Mouse (Mus musculus) layer of hippocampus, adult 2 months (tissue): ENCODE results near the gene Dnajb3. TPM values are rescaled to one million over a fixed set of nuclear protein-coding genes. Genes with fewer than 3 reads are reported as not detected.
"Not testable (repeated sequence)": the region's sequence is repeated elsewhere in the genome, so short reads cannot be mapped to it uniquely, and the experiment has no call there.

Experiments
- DNase-seq, 2 experiments: peaks; one replicate each; pipeline ENCODE4 v3.0.0; 2022; ENCODE audit warnings: low spot score in 2 of 2
- H3K27ac ChIP-seq: fragments of 200-600 bp; 2 replicates; pipeline ENCODE4 v1.8.1; 2022
- H3K4me3 ChIP-seq: fragments of 200-600 bp; 2 replicates; pipeline ENCODE4 v1.8.1; 2022; ENCODE audit warnings: mild to moderate bottlenecking
- CTCF ChIP-seq: fragments of 200-600 bp; conservative IDR thresholded peaks from 2 replicates; pipeline ENCODE4 v1.8.1; 2022; ENCODE audit warnings: antibody characterized with exemption, mild to moderate bottlenecking, moderate library complexity
- total RNA-seq, 2 experiments: library from RNA; stranded (reverse); gene quantifications; 2 replicates each; pipeline ENCODE4 v1.2.3; 2021

Dnajb3 gene
- total RNA-seq, 2 experiments from 2014 or later, result 2.9 to 3.8 TPM

DNA sequence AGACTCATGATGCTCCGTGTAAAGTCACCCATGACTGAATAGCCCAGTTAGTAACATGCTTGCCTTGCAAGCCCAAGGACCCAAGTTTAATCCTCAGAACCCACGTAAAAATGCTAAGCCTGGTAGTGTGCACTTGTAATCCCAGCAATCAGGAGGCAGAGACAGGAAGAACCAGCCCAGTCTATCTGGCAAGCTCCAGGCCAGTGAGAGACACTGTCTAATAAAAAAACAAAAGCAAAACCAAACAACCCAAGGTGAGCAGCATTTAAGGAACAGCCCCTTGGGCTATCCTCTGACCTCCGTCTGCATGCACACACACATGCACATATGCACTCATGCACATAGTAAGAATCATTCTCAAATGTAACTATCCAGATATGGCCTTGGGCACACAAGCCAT is 24.0 kb upstream of the Dnajb3 start:
- no peak overlapping the region for H3K27ac ChIP-seq
- DNase-seq, result no peak
- TF ChIP-seq CTCF, result no peak
- H3K4me3 ChIP-seq, result no peak overlapping the region

DNA sequence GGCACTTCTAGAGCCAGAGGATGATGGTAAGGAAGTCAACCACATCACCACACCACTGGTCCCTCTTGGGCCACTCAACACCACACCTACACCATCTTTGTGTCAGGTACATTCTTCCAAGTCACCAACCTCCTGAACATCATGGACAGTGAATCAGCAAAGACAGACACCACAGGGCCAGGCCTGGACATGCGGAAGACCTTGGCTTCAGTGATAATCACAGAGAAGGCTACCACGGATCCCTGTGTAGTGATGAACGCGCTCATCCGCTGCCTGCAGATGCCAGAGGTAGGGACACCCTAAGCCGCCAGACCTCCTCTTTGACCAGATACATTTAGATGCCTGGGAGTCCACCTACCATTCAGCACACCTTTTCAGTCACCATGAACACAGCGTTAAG is 22.5 kb upstream of the Dnajb3 start:
- no peak for TF ChIP-seq CTCF
- no peak for DNase-seq
- Histone ChIP-seq H3K27ac (no peak overlapping the region), H3K4me3 (no peak overlapping the region)

DNA sequence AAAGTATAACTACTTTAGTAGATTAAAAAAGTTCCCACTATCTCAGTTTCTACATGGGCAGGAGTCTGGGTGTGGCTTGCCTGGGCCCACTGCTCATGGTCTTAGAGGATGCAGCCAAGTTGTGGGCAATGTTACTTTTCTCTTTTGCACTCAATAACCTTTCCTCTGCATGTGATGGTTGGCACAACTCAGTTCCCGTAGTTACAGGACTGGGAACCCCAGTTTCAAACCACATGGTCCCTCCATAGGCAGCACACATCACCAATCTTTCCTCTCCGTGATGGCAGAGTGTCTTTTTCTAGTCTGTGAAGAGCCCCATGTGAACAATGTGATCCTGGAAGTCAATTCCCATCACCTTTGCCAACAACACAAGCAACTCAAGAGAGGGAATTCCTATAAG is 21.9 kb upstream of the Dnajb3 start:
- H3K27ac ChIP-seq, result no peak overlapping the region
- no peak overlapping the region for H3K4me3 ChIP-seq
- DNase-seq, result no peak
- TF ChIP-seq CTCF, result no peak

DNA sequence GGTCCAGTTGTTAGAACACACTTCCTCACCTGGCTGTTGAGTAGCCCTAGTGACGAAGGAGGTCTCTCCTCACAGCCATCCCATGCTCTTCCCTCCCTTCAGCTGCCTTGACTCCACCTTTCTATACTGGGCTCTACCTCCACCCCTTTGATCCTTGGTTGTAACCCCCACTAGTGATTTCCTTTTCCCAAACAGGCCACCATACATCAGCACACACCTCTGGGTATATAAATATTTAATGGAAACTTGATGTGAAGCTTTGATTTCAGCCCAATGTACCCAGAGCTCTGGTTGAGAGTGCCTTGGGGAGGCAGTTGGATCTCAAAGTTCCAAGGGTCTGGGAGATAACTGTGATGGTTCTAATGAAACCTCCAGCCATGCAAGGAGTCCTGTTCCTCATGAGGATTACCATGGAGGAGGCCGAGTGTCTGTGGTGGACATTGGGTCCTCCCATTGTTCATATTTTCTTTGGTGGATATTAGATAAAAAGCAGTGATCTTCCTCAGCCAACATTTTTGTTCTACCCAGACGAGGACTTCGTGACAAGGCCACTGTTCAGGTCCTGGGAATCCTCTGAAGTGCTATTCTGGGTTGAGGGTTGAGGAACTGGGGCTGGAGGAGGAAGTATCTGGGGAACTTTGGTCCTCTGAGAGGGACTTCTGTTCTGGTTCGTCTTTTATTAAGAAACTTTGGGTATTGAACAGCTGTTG is 21.2 kb upstream of the Dnajb3 start, which contains the start of gene Mroh2a:
Mroh2a (plus strand) TSS at position 317 of the 710 bp plus-strand sequence.
- DNase-seq, result no peak
- TF ChIP-seq CTCF, result no peak
- no peak within 1 kb of the TSS for H3K4me3 ChIP-seq
- H3K27ac ChIP-seq, result no peak within 1 kb of the TSS

DNA sequence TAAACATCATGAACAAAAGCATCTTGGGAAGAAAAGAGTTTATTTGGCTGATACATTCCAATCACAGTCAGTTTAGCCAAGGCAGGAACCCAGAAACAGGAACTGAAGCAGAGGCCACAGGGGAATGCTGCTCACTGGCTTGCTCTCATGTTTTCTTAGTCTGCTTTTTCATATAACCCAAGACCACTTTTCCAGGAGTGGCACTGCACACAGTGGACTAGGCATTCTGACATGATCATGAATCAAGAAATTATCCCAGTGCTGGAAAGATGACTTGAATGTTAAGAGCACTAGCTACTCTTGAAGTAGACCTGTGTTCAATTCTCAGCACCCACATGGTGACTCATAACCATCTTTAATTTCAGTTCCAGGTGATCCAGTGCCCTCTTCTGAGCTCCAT is 20.2 kb upstream of the Dnajb3 start:
- Histone ChIP-seq H3K4me3 (no peak overlapping the region), H3K27ac (no peak overlapping the region)
- no peak for TF ChIP-seq CTCF
- DNase-seq, result no peak

DNA sequence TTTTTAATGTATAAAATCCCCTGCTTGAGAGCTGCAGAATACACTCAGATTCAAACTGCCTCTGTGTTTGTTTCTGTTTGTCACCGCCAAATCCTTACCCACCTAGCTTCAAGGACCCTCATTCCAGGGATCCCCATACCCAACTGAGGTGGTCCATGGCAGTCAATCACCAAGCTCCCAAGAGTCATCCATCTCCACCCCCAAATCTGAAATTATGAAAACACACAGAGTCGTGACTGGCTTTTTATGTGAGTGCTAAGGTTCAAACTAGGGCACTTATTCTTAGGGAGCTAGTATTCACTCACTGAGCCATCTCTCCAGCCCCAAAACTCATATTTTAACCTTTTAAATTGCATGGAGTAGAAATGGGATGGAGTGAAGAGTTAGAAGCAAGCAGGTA is 19.7 kb upstream of the Dnajb3 start:
- H3K4me3 ChIP-seq, H3K27ac ChIP-seq, DNase-seq: not testable (repeated sequence)

DNA sequence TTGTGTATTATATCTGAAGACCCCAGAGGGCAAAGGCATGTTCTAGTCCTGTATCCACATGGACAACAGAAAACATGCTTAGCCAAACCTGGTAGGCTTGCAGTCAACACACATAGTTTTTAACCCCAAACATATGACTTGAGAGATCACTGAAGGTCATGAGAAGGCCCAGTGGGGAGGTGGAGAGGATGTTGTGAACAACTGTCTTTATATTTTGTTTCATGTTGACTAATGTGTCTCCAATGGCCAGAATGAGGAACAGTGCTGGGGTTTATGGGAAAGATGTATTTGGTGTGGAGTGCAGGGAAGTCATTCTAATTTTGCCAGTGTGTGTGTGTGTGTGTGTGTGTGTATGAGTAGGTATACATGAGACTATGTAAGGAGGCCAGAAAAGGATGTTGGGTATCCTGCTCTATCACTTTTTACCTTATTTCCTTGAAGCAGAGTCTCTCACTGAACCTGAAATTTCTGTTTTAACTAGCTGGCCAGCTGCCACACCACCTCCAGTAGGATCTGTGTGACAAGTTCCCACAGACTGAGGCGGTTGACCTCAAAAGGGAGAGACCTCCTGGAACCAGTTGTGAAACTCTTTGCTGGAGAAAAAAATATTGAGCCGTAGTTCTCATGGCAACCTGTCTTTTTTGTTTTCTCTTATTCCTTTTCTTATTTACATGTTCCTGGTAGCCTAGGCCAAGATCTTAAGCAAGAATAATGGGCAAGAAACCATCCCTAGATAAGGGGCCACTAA is 18.6 kb upstream of the Dnajb3 start:
- H3K27ac ChIP-seq, result no peak overlapping the region
- no peak for TF ChIP-seq CTCF
- no peak overlapping the region for H3K4me3 ChIP-seq
- no peak for DNase-seq

DNA sequence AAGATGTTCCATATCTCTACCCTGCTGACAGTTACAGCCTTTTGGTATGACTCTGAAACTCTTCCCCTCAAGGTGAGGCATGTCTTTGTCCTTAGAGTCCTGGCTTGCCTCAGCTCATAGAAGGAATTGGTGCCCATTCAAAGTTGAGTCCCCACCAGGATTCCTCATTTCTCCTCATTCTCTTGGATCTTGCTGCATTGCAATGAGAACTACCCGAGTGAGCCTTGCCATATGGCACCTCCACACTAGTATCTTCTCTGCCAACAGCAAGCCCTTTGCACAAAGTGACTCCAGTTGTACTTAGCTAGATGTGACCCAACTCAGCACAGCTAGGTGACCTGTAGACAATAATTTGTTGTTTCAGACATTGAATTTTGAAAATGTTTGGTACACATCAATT is 18.0 kb upstream of the Dnajb3 start:
- Histone ChIP-seq H3K27ac (no peak overlapping the region), H3K4me3 (no peak overlapping the region)
- DNase-seq, result no peak
- no peak for TF ChIP-seq CTCF

DNA sequence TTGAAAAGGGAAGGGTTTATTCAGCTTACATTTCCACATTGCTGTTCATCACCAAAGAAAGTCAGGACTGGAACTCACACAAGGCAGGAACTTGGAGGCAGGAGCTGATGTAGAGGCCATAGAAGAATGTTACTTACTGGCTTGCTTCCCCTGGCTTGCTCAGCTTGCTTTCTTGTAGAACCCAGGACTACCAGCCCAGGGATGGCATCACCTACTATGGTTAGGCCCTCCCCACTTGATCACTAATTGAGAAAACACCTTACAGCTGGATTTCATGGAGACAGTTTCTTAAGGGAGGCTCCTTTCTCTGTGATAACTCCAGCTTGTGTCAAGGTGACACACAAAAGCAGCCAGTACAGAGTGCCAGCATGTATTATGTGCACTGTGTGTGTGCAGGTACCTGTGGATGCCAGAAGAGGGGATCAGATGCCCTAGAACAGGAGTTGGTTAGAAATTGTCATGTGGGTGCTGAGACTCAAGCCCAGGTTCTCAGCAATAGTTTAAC is 17.5 kb upstream of the Dnajb3 start:
- not testable (repeated sequence) for H3K4me3 ChIP-seq, H3K27ac ChIP-seq, DNase-seq

DNA sequence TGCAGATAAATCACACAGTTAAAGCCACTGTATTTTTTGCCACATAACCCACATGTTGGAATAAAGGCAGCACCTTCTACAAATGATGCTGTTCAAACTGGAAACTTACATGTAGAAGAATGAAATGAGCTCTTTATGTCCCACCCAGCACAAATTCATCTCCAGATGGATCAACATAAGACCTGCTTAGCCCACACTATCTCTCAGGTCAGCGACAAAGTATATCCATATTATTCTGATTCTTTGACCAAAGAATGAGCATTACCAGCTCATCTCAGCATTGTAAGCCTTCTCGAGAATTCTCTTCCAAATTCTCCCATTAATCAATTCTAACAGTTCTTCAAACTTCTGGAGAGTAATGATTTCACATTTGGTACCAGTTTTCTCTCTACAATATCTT is 16.6 kb upstream of the Dnajb3 start:
- TF ChIP-seq CTCF, result no peak
- Histone ChIP-seq H3K4me3 (no peak overlapping the region), H3K27ac (no peak overlapping the region)
- DNase-seq, result no peak

DNA sequence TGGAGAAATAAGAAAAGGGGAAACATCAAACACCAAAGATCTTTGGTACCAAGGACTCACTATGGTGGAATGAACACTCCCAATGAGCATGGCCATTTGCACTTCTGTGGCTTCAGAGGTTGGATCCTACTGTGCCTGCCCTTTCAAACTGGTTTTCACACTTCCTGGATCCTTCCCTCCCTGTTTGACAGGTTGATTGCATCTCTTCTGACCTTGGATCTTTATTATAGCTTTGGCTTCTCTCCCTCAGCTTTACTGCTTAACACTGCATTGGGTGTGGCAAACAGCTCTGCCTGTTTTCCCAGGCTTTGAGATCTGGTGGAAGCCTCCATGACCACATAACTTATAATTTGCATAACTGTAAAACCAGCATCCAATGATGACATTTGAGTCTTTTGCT is 14.8 kb upstream of the Dnajb3 start:
- Histone ChIP-seq H3K27ac (no peak overlapping the region), H3K4me3 (no peak overlapping the region)
- no peak for DNase-seq
- no peak for TF ChIP-seq CTCF

DNA sequence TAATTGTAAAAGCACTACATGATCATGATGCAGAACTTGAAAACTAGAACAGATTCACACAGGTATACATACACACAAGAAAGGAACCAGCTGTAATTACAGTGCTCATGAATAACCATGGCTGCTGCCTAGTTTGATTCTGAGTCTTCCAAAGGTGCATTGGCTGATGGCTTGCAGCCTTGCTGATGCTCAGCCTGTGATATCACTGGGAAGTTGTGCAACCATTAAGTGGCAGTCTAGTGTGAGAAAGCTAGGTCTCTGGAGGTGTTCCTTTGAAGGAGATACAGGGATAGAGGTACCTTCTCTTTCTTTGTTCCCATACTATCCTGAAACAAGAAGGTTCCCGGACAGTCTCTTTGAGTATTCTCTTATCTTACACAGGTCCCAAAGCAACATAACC is 13.5 kb upstream of the Dnajb3 start:
- TF ChIP-seq CTCF, result no peak
- no peak overlapping the region for H3K4me3 ChIP-seq
- no peak for DNase-seq
- no peak overlapping the region for H3K27ac ChIP-seq

DNA sequence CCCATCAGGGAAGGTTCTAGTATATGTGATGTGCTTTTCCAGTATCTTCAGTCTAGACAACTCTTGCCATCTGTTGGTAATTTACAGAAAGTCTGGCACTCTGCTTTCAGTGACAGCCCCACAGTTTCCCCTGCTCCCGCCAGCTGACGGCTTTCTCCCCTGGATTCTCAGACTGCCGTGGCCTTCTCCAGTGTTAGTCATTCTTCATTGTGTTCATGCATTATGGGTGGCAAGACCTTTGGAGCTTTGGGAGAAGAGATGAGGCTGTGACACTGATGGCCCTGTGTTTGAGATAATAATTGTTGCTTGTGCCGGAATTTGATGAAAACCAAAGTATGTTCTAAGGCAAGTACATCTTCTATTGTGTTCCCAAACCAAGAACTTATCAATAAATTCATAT is 13.0 kb upstream of the Dnajb3 start:
- H3K27ac ChIP-seq, result no peak overlapping the region
- no peak overlapping the region for H3K4me3 ChIP-seq
- DNase-seq, result no peak
- no peak for TF ChIP-seq CTCF

DNA sequence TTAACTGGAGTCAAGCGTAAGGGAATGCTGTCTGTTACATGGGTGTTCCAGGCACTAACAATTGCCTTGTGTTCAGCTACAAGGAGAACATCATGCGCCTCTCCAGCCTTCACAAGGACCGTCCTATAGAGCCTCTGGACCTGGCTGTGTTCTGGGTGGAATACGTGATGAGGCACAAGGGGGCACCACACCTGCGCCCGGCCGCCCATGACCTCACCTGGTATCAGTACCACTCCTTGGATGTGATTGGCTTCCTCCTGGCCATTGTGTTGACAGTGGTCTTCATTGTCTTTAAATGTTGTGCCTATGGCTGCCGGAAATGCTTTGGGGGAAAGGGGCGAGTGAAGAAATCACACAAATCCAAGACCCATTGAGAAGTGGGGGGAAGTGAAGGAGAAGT is 12.5 kb upstream of the Dnajb3 start:
- no peak for TF ChIP-seq CTCF
- no peak overlapping the region for H3K4me3 ChIP-seq
- DNase-seq, result peak in 1 of 2 experiments; percentile 12
- H3K27ac ChIP-seq, result no peak overlapping the region
